Mouse (Mus musculus) lung, postnatal 14 days (tissue): ENCODE results near the gene Srarp.

Experiments used
- DNase-seq: peaks from one replicate; pipeline ENCODE4 v3.0.0; 2021

Srarp gene

GRCm38 (mm10) chr4:141456193-141456938 is 20.5 kb upstream of the Srarp start:
- DNase-seq: no peak

- DNase-seq: no peak
Measured at GRCm38 (mm10) chr4:141455526-141455925, 19.6 kb upstream of the Srarp start.

GRCm38 (mm10) chr4:141454581-141455350 is 18.9 kb upstream of the Srarp start:
- no peak for DNase-seq

GRCm38 (mm10) chr4:141451916-141452450 is 16.1 kb upstream of the Srarp start:
- DNase-seq: no peak

- DNase-seq: no peak
Measured at GRCm38 (mm10) chr4:141451251-141451650, 15.3 kb upstream of the Srarp start.

- no peak for DNase-seq
Measured at GRCm38 (mm10) chr4:141446211-141446610, 10.3 kb upstream of the Srarp start.

GRCm38 (mm10) chr4:141445328-141445720 is 9.4 kb upstream of the Srarp start:
- DNase-seq: no peak

- peak; percentile 91 for DNase-seq
Measured at GRCm38 (mm10) chr4:141444451-141445327, 8.8 kb upstream of the Srarp start, which contains the start of gene Zbtb17. TSS of gene Zbtb17 (plus strand) at chr4:141444654.

- no peak for DNase-seq
Measured at GRCm38 (mm10) chr4:141443641-141444429, 7.9 kb upstream of the Srarp start.

GRCm38 (mm10) chr4:141440877-141441276 is 5.0 kb upstream of the Srarp start:
- DNase-seq: no peak

- DNase-seq: no peak
Measured at GRCm38 (mm10) chr4:141439083-141439803, 3.3 kb upstream of the Srarp start.

- DNase-seq: no peak
Measured at GRCm38 (mm10) chr4:141433191-141433590, 2.7 kb downstream of the Srarp start.

GRCm38 (mm10) chr4:141432666-141433065 is 3.2 kb downstream of the Srarp start:
- no peak for DNase-seq

- DNase-seq: peak; percentile 80
Measured at GRCm38 (mm10) chr4:141430997-141431396, 4.9 kb downstream of the Srarp start.

GRCm38 (mm10) chr4:141429847-141430246 is 6.1 kb downstream of the Srarp start:
- DNase-seq: no peak

GRCm38 (mm10) chr4:141429381-141429780 is 6.5 kb downstream of the Srarp start:
- no peak for DNase-seq

GRCm38 (mm10) chr4:141427921-141428320 is 8.0 kb downstream of the Srarp start:
- no peak for DNase-seq

GRCm38 (mm10) chr4:141426796-141427745 is 8.8 kb downstream of the Srarp start:
- no peak for DNase-seq

- no peak for DNase-seq
Measured at GRCm38 (mm10) chr4:141425484-141426479, 10.1 kb downstream of the Srarp start.
